Mouse (Mus musculus) midbrain, embryonic 14.5 days (tissue): Measurements from ENCODE around the gene Camkk2. TPM values are rescaled to one million over a fixed set of nuclear protein-coding genes. Genes with fewer than 3 reads are reported as not detected.

Experiments
- ATAC-seq: fragments of 200-750 bp; cut with Nextera tagmentation; 2 replicates; pipeline ENCODE4 v1.8.0; 2017; ENCODE audit warnings: moderate number of reproducible peaks, moderate library complexity; ENCODE audit not compliant: low FRiP score, low TSS enrichment
- DNase-seq: peaks from one replicate; pipeline ENCODE4 v3.0.0-alpha.2; 2015
- H3K27ac ChIP-seq: fragments of 300-500 bp; sonication (generic); replicated peaks from 2 replicates; pipeline ENCODE4 v1.5.1; 2014; ENCODE audit warnings: mild to moderate bottlenecking, low read depth, low read length, moderate library complexity
- H3K27me3 ChIP-seq: fragments of 300-500 bp; sonication (generic); 2 replicates; pipeline ENCODE4 v1.6.1; 2014; ENCODE audit warnings: low read length, control low read depth, mixed read lengths; ENCODE audit not compliant: control insufficient read depth, insufficient read depth
- H3K36me3 ChIP-seq: fragments of 300-500 bp; sonication (generic); 2 replicates; pipeline ENCODE4 v1.6.1; 2014; ENCODE audit warnings: low read length, control low read depth; ENCODE audit not compliant: control insufficient read depth, insufficient read depth
- H3K4me1 ChIP-seq: fragments of 300-500 bp; sonication (generic); 2 replicates; pipeline ENCODE4 v1.6.1; 2014; ENCODE audit warnings: mild to moderate bottlenecking, antibody characterized with exemption, low read length, control low read depth; ENCODE audit not compliant: control insufficient read depth, insufficient read depth
- H3K4me2 ChIP-seq: fragments of 300-500 bp; sonication (generic); 2 replicates; pipeline ENCODE4 v1.6.1; 2014; ENCODE audit warnings: mild to moderate bottlenecking, low read length, moderate library complexity
- H3K4me3 ChIP-seq: fragments of 300-500 bp; sonication (generic); replicated peaks from 2 replicates; pipeline ENCODE4 v1.5.1; 2014; ENCODE audit warnings: low read depth, low read length
- H3K9ac ChIP-seq: fragments of 300-500 bp; sonication (generic); replicated peaks from 2 replicates; pipeline ENCODE4 v1.6.1; 2014; ENCODE audit warnings: mild to moderate bottlenecking, low read length, moderate library complexity
- H3K9me3 ChIP-seq: fragments of 300-500 bp; sonication (generic); 2 replicates; pipeline ENCODE4 v1.6.1; 2016; ENCODE audit warnings: low read length, control low read depth, mixed read lengths; ENCODE audit not compliant: control insufficient read depth
- WGBS: fragments of 180-500 bp; shearing (Covaris S2); extraction: QIAGEN DNeasy Blood & Tissue Kit; methylation state at CpG from one replicate; pipeline ENCODE4 v1.1.7; 2014; 5-methylcytosine and 5-hydroxymethylcytosine counted together
- polyA plus RNA-seq: library from polyadenylated mRNA; unstranded; fragments of >200 nt; fragmentation: Nextera tagmentation; extraction: Ambion mirVana; gene quantifications from 2 replicates; pipeline ENCODE4 v1.2.1, GENCODE M21; 2014

Gene Camkk2
- polyA plus RNA-seq, 1 experiment from 2014 or later: 46.0 TPM

- H3K27me3 ChIP-seq: no peaks in the 10 kb centered on the region
- H3K4me2 ChIP-seq: no peak overlapping the region
- ATAC-seq (no peak), DNase-seq (peak; percentile 34)
- H3K36me3 ChIP-seq: peaks cover 15% of the 10 kb centered on the region
- no peak overlapping the region for H3K9ac ChIP-seq
- H3K4me3 ChIP-seq: no peak overlapping the region
- no peaks in the 10 kb centered on the region for H3K4me1 ChIP-seq
- 51% methylated on average over 10 of the region's 10 CpGs for WGBS
- H3K9me3 ChIP-seq: no peaks in the 10 kb centered on the region
- no peak overlapping the region for H3K27ac ChIP-seq
These were observed 15.2 kb downstream of the Camkk2 start for GRCm38 (mm10) chr5:122764032-122764464.

GRCm38 (mm10) chr5:122763271-122764031 lies 15.8 kb downstream of the Camkk2 start:
- no peak overlapping the region for H3K9ac ChIP-seq
- WGBS: 85% methylated on average over 29 of the region's 29 CpGs
- DNase-seq (no peak), ATAC-seq (no peak)
- no peaks in the 10 kb centered on the region for H3K27me3 ChIP-seq
- no peak overlapping the region for H3K27ac ChIP-seq
- no peaks in the 10 kb centered on the region for H3K9me3 ChIP-seq
- H3K36me3 ChIP-seq: peaks cover 20% of the 10 kb centered on the region
- no peaks in the 10 kb centered on the region for H3K4me1 ChIP-seq
- H3K4me3 ChIP-seq: no peak overlapping the region
- no peak overlapping the region for H3K4me2 ChIP-seq

GRCm38 (mm10) chr5:122756680-122757079 lies 22.5 kb downstream of the Camkk2 start:
- Histone ChIP-seq H3K4me2 (no peak overlapping the region), H3K9me3 (no peaks in the 10 kb centered on the region), H3K27me3 (no peaks in the 10 kb centered on the region), H3K27ac (no peak overlapping the region), H3K4me1 (no peaks in the 10 kb centered on the region), H3K36me3 (peaks cover 43% of the 10 kb centered on the region), H3K4me3 (no peak overlapping the region), H3K9ac (no peak overlapping the region)
- no peak for DNase-seq
- 92% methylated on average over 7 of the region's 7 CpGs for WGBS
- ATAC-seq: no peak

- Histone ChIP-seq H3K36me3 (peaks cover 44% of the 10 kb centered on the region), H3K27ac (no peak overlapping the region), H3K9ac (no peak overlapping the region), H3K4me3 (no peak overlapping the region), H3K9me3 (no peaks in the 10 kb centered on the region), H3K4me2 (no peak overlapping the region), H3K27me3 (no peaks in the 10 kb centered on the region), H3K4me1 (no peaks in the 10 kb centered on the region)
- DNase-seq (no peak), ATAC-seq (no peak)
- 43% methylated on average over 6 of the region's 6 CpGs for WGBS
These were observed 23.1 kb downstream of the Camkk2 start for GRCm38 (mm10) chr5:122756144-122756543.

- Histone ChIP-seq H3K36me3 (peaks cover 46% of the 10 kb centered on the region), H3K27me3 (no peaks in the 10 kb centered on the region), H3K4me2 (no peak overlapping the region), H3K27ac (no peak overlapping the region), H3K4me1 (no peaks in the 10 kb centered on the region), H3K9ac (no peak overlapping the region), H3K9me3 (no peaks in the 10 kb centered on the region), H3K4me3 (no peak overlapping the region)
- DNase-seq: no peak
- 97% methylated on average over 4 of the region's 4 CpGs for WGBS
- no peak for ATAC-seq
These were observed 23.6 kb downstream of the Camkk2 start for GRCm38 (mm10) chr5:122755620-122756019.

- Histone ChIP-seq H3K27ac (no peak overlapping the region), H3K4me1 (no peaks in the 10 kb centered on the region), H3K36me3 (peaks cover 46% of the 10 kb centered on the region), H3K9ac (no peak overlapping the region), H3K4me3 (no peak overlapping the region), H3K4me2 (no peak overlapping the region), H3K27me3 (no peaks in the 10 kb centered on the region), H3K9me3 (no peaks in the 10 kb centered on the region)
- DNase-seq (no peak), ATAC-seq (no peak)
- 92% methylated on average over 16 of the region's 16 CpGs for WGBS
These were observed 24.7 kb downstream of the Camkk2 start for GRCm38 (mm10) chr5:122754477-122754876.

- Histone ChIP-seq H3K27me3 (no peaks in the 10 kb centered on the region), H3K9ac (no peak overlapping the region), H3K4me1 (no peaks in the 10 kb centered on the region), H3K27ac (no peak overlapping the region), H3K4me2 (no peak overlapping the region), H3K36me3 (peaks cover 46% of the 10 kb centered on the region), H3K4me3 (no peak overlapping the region), H3K9me3 (no peaks in the 10 kb centered on the region)
- DNase-seq: no peak
- ATAC-seq: no peak
- WGBS: 86% methylated on average over 7 of the region's 7 CpGs
These were observed 31.3 kb downstream of the Camkk2 start for GRCm38 (mm10) chr5:122747950-122748349.

- no peak overlapping the region for H3K9ac ChIP-seq
- no peaks in the 10 kb centered on the region for H3K9me3 ChIP-seq
- H3K36me3 ChIP-seq: peaks cover 70% of the 10 kb centered on the region
- H3K4me2 ChIP-seq: no peak overlapping the region
- no peak overlapping the region for H3K27ac ChIP-seq
- no peak overlapping the region for H3K4me3 ChIP-seq
- DNase-seq (no peak), ATAC-seq (no peak)
- H3K4me1 ChIP-seq: no peaks in the 10 kb centered on the region
- WGBS: 86% methylated on average over 13 of the region's 13 CpGs
- H3K27me3 ChIP-seq: no peaks in the 10 kb centered on the region
These were observed 35.3 kb downstream of the Camkk2 start for GRCm38 (mm10) chr5:122743880-122744422.

- WGBS: 93% methylated on average over 15 of the region's 15 CpGs
These were observed 42.4 kb downstream of the Camkk2 start for GRCm38 (mm10) chr5:122736761-122737160.

More at GRCm38 (mm10) chr5:122736761-122737160, 42.4 kb downstream of the Camkk2 start:
- H3K9me3 ChIP-seq: no peaks in the 10 kb centered on the region
- H3K4me2 ChIP-seq: no peak overlapping the region
- DNase-seq (no peak), ATAC-seq (no peak)
- H3K27ac ChIP-seq: no peak overlapping the region
- H3K36me3 ChIP-seq: peaks cover 27% of the 10 kb centered on the region
- no peaks in the 10 kb centered on the region for H3K4me1 ChIP-seq
- H3K9ac ChIP-seq: no peak overlapping the region
- no peak overlapping the region for H3K4me3 ChIP-seq
- H3K27me3 ChIP-seq: no peaks in the 10 kb centered on the region
